Mouse (Mus musculus) left cerebral cortex, postnatal 36 days (tissue): ENCODE measurements around the gene Pde8b. TPM values are rescaled to one million over a fixed set of nuclear protein-coding genes. Genes with fewer than 3 reads are reported as not detected.

ENCODE experiments used
- DNase-seq, 2 experiments: peaks; one replicate each; pipeline ENCODE4 v3.0.0; 2021 to 2022; ENCODE audit warnings: low spot score in 2 of 2, mixed read lengths in 1 of 2
- intact Hi-C: fragments of 180-260 bp; cut with DNase I; formaldehyde crosslinking; loops from one replicate; pipeline ENCODE4 v1.15.1; 2025
- total RNA-seq, 2 experiments: library from RNA; stranded (reverse); gene quantifications; 2 replicates each; pipeline ENCODE4 v1.2.3; 2021

The Pde8b gene
- total RNA-seq, 2 experiments from 2014 or later = 138 to 151 TPM

DNA sequence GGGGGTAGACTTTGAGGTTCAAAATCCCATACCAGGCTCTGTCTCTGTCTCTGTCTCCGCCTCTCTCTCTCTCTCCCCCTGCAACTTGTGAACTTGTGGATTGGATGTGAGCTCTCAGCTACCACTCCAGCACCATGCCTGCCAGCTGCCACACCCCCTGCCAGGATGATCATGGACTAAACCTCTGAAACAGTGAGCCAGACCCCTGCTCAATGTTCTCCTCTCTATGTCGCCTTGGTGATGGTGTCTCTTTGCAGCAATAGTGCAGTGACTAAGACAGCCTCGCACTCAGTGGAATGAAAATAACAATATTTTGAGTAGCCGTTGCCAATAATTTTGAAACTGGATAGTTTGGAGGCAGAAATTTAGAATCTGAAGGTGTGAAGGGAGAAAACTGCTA, 77.8 kb downstream of the Pde8b start:
- intact Hi-C loops = no loop called here

DNA sequence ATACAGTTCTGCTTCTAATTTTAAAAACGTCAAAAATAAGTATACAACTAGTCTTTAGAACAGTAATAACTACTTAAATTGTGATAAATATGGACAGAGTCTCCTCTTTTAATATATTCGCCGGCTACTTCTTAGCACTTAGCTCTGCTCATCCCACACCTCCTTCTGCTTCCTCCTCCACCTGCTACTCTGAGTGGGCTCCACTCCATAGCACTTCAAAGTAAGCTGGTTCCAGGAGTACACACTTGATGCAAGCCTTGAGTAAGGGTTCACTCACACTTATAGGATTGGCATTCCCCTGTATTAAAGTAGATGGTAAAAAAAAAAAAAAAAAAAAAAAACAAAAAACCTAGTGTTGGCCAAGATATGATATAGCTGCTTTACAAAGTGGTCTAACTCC, 89.9 kb downstream of the Pde8b start:
- DNase-seq = no peak
- intact Hi-C loops = no loop called here

More for the DNA sequence above, 77.8 kb downstream of the Pde8b start:
- DNase-seq = no peak

DNA sequence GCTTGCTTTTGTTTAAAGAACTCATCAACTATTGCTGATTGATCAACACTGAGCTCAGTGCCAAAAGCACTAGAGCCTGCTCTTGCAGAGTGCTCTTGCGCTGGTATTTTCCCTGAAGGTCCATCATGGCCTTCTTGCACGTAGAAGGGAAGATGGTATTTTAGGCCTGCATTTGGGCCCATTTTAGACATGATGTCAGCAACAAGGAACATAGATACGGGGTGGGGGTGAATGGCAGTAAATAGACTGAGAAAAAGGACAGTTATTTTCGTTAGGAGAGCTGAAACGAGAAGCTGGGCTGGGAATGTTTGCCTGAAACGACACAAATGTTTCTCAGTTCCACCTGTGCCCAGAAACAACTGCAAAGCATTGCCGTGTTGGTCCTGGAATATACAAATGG, 91.2 kb downstream of the Pde8b start:
- no peak for DNase-seq
- intact Hi-C loops = no loop called here

DNA sequence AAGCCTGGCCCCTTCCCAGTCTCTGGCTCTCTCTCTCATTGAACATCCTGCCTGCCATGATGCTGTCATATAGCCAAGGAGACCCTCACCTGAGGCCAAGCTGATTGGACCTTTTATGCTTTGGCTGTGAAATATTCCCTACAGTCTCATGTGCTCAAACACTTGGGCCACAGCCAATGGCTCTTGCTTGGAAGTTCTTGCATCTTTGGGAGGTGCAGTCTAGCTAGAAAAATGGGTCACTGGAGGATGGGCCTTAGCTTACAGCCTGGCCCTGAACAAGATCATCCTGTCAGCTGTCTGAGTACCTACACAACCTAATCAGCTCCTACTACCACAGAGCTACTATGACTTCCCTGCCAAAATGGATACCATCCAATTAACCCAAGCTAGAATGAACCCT, 105.4 kb downstream of the Pde8b start:
- DNase-seq = no peak
- intact Hi-C loops = no loop called here

DNA sequence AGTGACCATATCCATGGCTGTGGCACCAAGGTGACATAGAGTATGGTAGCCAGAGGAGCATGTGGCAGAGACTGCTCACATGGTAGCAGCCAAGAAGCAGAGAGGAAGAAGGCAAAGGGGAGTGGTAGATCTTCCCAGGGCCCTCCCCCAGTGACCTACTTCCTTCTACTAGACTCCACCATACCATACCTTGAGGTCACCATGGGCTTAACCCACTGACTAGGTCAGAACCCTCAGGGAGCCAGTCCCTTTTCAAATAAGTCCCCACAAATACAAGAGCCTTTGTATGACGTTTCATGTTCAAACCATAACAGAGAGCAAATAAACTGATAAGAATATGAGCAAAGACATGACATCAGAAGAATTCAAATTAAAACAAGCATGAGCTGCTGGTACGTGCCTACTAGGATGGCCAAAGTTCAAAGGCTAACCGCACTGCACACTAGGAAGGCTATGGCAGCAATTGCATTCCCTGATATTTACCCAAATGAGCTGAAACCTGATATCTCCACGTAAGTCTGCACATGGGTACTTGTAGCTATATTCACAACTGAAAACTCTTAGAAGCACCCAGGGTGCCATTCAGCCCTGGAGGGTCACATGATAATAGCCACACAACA, 109.6 kb downstream of the Pde8b start:
- DNase-seq = no peak
- intact Hi-C loops = no loop called here

DNA sequence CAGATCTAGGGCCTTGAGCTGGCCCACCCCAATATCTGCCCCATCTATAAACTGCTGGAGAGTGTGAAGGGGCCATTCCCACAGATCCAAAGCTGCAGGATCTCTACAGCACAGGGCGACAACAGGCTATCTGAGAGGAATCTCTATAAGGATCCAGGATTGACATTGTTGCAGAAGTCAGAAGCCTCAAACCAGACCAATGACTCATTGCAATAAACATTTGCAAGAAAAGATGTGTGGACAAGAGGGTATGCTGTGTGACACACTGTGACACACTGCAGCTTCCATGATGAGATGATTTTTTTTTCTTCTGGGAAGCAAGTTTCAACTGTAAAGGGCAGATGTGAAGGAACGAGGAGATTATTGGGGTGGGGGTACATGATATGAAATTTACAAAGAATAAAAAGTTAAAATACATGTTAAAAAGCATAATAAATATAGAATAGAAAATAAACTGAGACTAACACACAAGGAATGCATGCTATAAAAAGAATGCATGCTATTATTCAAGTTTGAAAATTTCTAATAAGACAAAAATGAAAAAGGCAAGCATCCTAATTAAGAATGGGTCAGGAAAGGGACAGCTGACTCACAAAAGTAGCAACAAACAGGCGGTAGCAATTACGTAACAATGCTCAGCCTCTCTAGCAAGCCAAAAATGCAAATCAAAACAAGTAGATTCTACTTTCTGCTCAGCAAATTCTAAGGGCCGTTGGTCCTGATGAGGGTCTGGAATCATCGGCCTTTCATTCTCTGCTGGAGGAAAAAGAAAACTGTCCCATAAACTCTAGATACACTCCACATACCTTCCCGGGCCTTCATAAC, 114.6 kb downstream of the Pde8b start:
- DNase-seq = no peak
- intact Hi-C loops = no loop called here

DNA sequence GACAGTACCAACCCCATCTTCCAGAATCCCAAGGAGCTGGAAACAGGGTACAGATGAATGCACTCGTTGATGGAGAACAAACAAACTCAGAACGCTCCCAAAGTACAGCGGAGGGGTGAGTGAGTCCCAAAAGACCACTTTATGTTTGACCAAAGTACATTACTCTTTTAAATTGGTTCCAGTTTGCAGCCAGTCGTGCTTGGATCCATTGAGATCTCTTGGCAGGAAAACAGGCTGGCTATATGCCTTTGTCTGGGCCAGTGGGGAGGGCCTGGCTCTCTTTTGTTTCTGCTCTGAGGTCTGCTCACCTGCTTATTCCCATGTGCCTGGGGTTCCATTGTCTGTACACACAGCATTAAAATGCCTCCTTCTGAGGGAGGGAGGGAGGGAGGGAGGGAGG, 118.3 kb downstream of the Pde8b start:
- DNase-seq = no peak
- intact Hi-C loops = no loop called here

DNA sequence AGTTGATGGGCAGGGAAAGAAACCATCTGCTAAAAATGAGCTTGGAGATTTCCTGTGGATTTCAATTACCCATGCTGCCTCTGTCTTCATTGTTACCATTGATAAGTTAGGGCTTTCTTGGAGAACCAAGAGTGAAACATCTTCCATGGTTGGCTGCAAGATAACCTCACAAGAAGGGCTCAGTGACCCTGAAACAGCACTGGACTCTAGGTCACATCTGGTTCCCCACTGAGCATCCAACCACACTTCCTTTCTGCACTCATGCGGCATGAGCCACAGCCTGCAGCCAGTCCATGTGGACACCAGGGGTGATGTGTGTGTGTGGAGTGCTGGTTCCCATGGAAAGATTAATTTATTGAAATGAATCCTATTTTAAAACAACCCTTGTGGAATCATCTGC, 119.1 kb downstream of the Pde8b start:
- no peak for DNase-seq
- intact Hi-C loops = no loop called here

DNA sequence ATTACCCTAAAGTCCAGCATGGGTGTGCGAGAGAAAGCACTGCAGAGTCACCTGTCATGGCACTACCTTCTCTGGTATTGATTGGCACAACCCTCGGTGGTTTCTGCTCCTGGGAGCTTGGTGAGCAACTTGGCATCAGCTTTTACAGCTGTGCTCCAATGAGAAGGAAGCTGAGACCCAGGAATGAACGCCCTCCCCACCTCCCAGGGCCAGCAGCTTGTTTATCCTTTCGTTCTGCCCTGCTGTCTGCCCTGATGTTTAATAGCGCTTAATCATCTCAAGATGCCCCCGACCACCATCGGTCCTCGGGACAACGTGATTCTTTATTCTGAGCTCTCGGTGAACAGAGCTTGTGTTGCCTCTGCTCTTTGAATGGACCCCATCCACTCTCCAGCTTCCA, 122.8 kb downstream of the Pde8b start:
- intact Hi-C loops = no loop called here
- DNase-seq = no peak

DNA sequence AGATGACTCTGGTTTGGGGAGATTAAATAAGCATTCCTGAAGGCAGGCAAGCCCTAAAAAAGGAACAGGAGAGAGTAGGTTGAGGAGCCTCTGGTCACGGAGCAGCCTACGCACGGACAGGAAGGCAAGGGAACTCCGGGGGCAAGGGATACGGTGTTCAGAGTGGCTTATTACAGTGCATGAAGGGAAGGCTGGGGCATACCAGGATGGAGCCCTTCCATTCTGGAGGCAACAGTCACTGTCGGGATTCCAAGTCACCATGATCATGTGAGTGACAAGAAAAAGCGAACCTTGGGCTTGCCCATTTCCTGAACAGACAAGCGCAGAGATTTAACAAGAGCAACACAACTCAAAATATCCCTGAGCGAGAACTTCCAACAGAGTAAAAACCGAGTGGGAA, 123.3 kb downstream of the Pde8b start:
- intact Hi-C loops = no loop called here
- peak in 1 of 2 experiments; percentile 50 for DNase-seq

DNA sequence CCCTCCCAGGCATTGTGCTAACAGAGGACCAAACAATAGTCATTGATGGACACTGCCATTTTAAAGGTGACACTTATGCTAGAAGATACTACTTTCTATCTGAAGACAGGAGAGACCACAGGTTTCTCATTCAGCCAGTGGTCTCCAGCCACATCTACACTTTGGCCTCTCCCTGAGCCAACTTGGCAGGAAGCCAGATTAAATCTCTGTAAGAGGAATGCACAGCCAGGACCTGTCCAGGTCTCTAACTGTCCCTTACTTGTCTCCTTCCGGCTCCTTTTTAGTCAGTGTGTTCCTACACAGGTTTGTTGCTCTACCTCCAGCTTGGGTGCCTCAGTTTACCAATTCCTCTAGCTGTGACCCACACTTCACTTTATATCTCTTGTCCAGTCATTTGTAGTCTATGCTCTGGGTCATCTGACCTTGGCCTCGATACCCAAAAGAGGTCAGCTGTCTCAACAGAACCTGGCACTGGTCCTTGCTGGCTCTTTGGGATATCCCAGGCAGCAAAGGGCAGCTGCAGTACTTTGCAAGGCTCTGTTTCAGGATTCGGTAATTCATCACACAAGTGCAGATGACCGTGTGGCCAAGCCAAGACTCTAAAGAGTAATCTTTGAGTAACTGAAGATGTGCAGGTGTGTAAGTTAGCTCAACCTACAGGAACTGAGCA, 124.5 kb downstream of the Pde8b start:
- DNase-seq = no peak
- intact Hi-C loops = no loop called here

DNA sequence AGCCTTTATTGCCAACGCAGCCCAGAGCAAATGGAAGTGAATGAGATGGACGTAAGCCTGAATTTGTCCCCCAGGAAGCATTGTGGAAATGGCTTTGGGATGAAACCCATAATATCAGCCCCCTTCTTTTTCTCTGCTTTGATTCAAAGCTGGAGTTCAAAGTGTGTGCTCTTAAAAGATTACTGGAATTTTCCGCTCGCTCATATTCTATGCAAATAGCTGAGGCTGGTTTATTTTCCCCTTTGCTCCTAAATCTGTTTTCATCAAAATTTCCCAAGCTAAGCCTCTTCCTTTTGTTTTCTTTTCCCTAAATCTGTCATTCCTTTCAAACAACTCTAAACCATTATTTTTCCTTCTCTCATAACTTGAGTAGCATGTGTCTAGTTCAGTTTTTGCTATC, 129.6 kb downstream of the Pde8b start:
- no peak for DNase-seq
- intact Hi-C loops = no loop called here

DNA sequence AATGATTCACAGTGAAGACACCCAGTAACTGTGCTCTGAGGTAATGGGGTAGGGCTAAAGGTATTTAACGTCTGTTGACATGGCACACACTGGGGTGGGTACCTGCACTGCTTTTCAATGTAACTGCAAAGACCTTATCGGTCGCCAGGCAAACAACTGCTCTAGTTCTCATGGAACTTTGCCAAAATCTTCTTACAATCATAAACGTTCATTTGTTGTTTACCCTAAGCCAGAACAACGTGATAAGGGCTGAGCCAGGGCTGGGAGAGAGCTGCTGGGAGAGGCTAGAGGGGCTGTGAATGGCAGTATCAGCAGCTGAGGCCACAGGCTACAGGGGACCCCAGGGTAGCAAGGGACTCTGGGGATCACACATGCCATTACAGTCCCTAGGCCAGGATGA, 136.4 kb downstream of the Pde8b start:
- intact Hi-C loops = no loop called here
- DNase-seq = no peak

DNA sequence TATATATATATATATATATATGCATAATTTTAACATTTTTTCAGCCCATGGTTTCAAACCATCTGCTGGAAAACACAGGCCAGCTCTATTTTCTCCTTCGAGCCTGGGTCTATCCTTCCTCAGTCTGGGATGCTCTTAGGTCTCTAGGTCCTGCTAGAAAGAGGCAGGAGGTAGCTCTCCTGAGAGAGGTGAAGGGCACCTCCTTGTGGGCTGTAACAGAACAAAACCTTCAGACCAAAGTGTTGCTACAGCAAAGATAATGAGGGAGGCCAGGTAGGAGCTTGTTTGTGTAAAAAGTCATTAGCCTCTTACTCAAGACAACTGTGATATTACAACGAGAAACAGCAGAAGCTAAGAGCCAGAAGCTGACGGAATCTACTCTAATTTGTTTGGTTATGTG, 140.6 kb downstream of the Pde8b start:
- intact Hi-C loops = no loop called here
- no peak for DNase-seq

DNA sequence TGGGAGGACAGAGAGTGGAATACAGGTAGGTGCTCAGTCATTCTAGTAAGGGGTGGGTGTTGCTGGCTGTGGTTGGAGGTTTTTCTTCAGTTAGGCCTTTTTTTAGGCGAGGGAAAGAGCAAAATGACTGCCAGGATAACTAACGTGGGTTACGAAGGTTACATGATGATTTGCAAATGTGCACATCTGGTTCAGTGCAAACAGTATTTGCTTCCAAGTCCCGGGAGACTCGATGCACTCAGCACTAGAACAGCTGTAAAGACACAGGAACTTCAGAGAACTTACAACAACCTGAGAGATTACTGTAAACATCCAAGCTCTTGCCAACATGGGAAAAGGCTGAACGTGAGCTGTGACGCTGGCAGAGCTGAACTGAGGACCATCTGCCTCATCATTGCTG, 142.1 kb downstream of the Pde8b start:
- intact Hi-C loops = no loop called here
- no peak for DNase-seq

DNA sequence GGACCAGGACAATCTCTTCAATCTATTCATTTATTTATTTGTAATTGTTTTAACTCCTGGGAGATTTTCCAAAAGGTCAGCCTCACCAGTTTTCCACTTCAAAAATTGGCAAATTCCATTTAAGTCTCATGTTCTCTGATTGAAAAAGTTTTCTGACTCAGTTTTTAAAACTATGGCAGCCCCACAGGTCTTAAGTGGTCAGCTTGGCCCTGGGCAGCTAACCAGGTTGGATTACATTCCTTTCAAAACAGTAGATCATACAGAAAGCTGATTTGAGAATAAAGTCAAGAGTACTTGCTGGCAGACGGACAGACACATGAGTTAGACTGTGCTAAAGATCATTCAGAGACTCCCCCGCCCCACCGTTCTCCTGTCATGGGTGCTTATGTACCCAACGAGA, 145.3 kb downstream of the Pde8b start:
- intact Hi-C loops = no loop called here
- no peak for DNase-seq

DNA sequence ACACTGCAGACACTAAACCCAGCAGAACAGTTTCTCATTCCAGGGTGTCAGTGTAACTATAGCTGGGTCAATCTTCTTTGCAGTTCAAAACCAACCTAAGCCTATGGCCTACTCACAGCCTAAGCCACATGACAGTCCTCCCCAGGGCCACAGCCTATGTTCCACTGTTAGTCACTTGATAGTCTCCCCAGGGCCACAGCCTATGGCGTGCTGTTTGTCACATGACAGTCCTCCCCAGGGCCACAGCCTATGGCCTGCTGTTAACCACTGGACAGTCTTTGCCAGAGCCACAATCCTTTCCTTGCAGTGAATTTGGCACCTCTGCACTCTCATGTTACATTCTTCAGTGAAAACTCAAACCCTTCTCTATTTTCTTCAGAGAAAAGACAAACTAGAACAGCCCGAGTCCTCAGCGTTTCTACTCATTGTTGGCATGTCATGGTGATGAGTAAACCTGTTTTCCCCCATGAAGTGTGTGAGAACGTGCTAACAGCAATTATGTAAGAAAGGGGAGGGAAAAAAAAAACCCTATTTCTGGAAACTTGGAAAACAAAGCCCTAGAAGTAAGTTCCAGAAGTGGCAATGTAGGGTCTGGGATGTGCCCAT, 147.0 kb downstream of the Pde8b start:
- DNase-seq = no peak
- intact Hi-C loops = no loop called here

DNA sequence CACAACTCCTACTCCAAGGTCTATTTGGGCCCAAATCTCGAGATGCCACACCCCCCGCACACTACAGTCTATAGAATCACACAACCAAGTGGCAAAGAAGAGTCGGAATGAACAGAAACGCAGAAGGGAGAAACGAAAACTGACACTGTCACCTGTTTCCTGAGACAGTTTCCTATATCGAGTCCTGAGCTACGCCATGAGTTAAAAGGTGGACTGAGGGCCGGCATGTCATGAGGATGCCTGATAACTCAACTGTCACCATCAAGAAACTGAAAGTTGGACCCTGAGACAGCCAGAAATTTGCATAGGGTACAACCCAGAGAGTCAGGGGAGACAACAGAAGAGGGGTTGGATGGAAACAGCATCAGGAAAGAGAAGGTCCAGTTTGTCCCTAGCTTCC, 148.8 kb downstream of the Pde8b start:
- DNase-seq = no peak
- intact Hi-C loops = no loop called here

DNA sequence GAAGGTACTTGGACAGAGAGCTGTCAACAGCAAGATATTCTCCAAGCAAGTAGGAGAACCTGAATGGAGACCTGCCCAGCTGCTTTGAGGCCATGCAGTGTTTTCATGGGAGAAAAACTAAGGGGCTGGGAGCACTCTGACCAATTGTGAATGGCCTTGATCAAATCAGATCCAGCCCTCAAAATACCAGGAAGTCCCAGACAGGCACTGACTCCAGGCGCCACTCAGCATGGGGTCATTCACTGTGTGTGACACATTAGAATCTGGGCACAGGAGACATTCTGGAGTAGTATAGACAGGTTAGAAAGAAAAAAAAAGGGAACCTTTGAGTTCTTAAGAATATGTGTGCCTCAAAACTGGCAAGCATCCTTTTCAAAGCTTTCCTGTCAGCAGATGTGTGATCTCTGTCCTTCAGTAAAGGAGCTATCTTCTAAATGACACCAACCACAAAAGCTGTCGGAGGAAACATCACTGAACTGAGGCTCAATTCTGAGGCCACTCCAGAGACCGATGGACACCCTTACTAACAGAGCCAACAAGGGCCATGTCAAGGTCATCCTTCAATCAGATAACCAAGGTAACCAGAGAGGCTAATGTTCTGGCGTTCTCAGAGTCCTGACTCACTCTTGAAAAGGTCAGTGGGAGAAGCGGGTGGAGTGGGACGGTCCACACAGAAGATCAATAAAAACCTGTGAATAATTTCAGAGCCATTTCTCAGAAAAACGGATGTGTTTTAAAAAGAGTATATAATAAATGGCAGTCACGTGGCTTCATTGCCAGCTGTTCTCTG, 151.0 kb downstream of the Pde8b start:
- intact Hi-C loops = no loop called here
- no peak for DNase-seq

DNA sequence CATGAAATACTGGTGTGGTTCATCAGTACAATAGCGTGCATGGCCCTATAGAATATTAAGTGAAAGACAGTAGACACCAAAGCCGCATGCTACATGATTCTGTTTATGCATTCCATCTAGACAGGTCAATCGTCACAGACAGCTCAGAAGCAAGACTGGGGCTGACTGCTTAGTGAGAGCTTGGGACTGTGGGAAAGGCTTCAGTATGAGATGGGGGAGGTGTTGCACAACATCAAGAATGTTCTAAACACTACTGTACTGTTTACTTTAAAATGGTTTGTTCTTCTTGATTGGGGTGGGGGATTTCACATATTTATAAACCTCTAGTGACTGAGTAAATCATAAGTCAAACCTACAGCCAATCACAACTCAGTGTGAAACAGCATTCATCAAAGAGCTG, 153.5 kb downstream of the Pde8b start:
- intact Hi-C loops = no loop called here
- no peak for DNase-seq
